Mouse (Mus musculus) cortical plate, adult 2 months (tissue): ENCODE results near the gene Dpy19l3. TPM values are rescaled to one million over a fixed set of nuclear protein-coding genes. Genes with fewer than 3 reads are reported as not detected.

Experiments
- H3K27ac ChIP-seq: fragments of 200-500 bp; 2 replicates; pipeline ENCODE4 v1.5.1; 2012; ENCODE audit warnings: low read length, control low read depth, inconsistent platforms; ENCODE audit not compliant: insufficient read depth
- H3K4me1 ChIP-seq: fragments of 200-500 bp; 2 replicates; pipeline ENCODE4 v1.6.1; 2011; ENCODE audit warnings: low read length; ENCODE audit not compliant: control insufficient read depth, insufficient read depth
- H3K4me3 ChIP-seq: fragments of 200-500 bp; 2 replicates; pipeline ENCODE4 v1.5.1; 2011; ENCODE audit warnings: mild to moderate bottlenecking, low read length, control low read depth; ENCODE audit not compliant: insufficient read depth
- CTCF ChIP-seq: fragments of 200-500 bp; IDR thresholded peaks from 2 replicates; pipeline ENCODE4 v1.5.1; 2011; ENCODE audit warnings: mild to moderate bottlenecking, control low read depth, low read length; ENCODE audit not compliant: insufficient read depth; ENCODE audit errors: extremely low read depth
- POLR2A ChIP-seq: fragments of 200-500 bp; IDR thresholded peaks from 2 replicates; pipeline ENCODE4 v1.6.1; 2011; ENCODE audit warnings: mild to moderate bottlenecking, low read length, control low read depth; ENCODE audit not compliant: insufficient read depth; ENCODE audit errors: extremely low read depth
- polyA plus RNA-seq: library from polyadenylated mRNA; depleted of rRNA; stranded (reverse); fragments of >200 nt; gene quantifications from 2 replicates; pipeline ENCODE4 v1.2.3, GENCODE M21; 2012; rRNA removed

Dpy19l3 gene
- polyA plus RNA-seq, result 20.8 and 21.3 TPM in 2 replicates

DNA sequence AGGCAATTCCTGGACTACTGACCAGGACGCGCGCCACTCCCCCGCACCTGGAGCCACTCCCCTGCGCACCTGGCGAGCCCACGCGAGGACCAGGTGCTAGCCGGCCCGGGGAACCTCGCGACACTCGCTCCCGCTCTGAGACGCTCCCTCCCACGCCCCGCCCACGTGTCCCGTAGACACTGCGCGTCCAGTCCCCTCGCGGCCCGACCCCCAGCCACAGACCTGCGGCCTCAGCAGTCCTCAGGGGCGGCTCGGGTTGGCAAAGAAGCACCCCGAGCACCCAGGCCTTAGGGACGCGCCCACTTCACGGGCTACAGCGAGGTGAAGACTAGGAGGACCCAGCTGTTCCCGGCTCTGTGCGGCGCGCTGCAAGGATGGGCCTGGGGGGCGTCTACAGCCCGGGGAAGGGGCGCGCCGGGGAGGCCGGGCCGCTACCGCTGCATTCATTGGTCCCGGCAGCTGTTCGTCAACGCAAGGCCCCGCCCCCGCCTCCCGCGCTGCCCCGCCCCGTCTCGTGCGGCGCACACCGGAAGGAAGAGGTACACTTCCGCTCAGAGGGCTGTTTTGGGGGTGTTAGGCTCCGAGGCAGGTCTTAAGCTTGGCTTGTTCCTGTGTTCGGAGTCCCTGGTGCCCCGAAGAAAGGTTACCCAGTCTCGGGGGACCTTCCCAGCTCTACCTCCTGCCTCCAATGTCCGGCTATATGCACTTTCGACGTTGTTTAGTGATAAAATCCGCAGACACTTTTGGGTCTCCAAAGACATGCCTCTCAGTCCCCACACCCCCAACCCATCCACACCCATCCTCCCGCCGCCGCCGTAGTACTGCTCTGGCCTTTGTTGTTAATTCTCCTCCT lies at the start of gene Dpy19l3:
TSS of gene Dpy19l3 (minus strand) at position 422 of the 853 bp plus-strand sequence.
- no peaks in the 10 kb centered on the region for H3K4me1 ChIP-seq
- H3K4me3 ChIP-seq, result peak within 1 kb of the TSS; percentile 70
- peak; percentile 54; the same call in 1 of the 2 replicates for TF ChIP-seq POLR2A
- no peak for TF ChIP-seq CTCF
- H3K27ac ChIP-seq, result peak within 1 kb of the TSS; percentile 32; the same call in 1 of the 2 replicates

DNA sequence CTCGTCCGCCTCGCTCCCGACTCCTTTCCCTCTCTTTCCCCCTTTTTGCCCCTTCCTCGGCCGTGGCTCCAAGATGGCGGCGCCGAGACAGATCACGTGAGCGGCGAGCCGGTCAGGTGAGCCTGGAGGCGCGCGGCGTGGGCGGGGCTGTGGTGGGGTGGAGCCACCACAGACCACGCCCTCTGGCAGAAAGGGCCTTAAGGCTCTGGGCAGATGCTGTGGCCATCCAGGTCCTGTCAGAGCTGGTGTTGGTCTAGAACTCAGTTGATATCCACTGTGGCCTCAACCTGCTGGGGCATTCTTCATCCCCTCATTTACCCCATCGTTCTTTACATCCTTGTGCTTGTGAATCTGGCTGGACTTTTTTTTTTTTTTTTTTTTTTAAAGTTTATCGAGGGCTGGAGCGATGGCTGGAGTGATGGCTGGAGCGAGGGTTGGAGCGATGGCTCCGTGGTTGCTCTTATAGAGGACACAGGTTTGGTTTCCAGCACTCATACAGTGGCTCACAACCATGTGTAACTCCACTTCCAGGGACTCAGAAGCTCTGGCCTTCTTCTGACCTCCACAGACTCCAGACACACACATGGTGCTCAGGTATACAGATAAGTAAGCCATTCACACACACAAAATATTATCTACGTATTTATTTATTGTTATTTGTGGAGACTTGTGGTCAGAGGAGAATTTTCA lies 48.8 kb upstream of the Dpy19l3 start, which contains the start of gene Zfp507:
TSS of gene Zfp507 (minus strand) at position 98 of the 690 bp plus-strand sequence.
- peak within 1 kb of the TSS; percentile 85 for H3K27ac ChIP-seq
- H3K4me1 ChIP-seq, result peaks cover 1% of the 10 kb centered on the region; the same call in 1 of the 2 replicates
- peak within 1 kb of the TSS; percentile 86 for H3K4me3 ChIP-seq
- 0 out of 2 replicates have a peak, but pooled peaks have one; percentile 34 for TF ChIP-seq POLR2A
- TF ChIP-seq CTCF, result no peak

DNA sequence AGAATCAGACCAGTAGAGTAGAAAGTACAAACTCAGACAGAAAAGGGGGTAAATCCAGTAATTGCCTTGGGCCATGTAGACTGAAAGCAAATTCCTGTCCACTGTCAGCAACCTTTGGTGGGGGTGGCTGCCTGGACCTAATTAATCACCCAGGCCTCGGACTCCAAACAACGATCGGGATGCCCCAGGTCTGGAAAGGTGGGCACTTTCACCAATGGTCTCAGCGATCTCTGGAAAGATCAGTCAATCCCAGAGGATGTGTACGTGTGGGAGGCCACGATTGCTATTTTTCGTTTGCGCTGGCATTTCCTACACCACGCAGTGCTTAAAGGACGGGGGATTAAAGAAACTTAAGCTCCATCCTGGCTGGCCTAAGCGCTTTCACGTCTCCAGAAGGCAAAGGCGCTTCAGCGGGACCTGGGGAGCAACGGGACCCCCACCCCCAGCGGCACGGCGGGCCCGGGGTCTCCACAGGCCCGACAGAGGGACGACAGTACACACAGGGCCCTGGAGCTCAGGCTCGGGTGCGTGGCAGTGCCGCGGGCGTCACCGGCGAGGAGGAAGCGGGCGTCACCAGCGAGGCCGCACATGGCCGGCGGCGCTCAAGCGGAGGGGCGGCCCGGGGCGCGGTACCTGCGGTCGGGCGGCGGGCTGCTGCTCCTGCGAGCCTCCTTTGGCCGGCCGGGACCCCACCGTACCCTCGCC lies 48.1 kb upstream of the Dpy19l3 start:
- H3K4me1 ChIP-seq, result peaks cover 2% of the 10 kb centered on the region; the same call in 1 of the 2 replicates
- TF ChIP-seq CTCF (no peak), POLR2A (no peak)
- H3K4me3 ChIP-seq, result peak overlapping the region; percentile 86
- H3K27ac ChIP-seq, result peak overlapping the region; percentile 85

DNA sequence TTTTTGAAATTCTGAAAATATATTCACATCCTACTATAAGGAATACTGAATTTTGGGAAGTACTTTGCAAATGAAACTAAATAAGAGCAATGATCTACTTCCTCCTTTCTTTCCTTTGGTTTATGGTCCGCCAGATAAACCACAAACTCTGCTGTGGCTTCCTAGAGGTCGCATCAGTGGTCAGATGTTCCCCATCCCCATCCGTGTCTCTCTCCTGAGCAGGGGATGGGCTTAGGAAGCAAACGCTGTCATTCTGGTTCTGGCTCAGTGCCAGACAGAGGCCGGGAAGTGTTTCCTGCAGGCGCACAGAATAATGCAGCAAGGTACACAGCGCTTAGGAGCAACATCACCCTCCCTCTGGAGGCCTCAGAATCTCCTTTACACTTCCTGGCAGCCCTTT lies 41.9 kb upstream of the Dpy19l3 start:
- no peak overlapping the region for H3K27ac ChIP-seq
- TF ChIP-seq CTCF, result no peak
- no peak for TF ChIP-seq POLR2A
- peaks cover 8% of the 10 kb centered on the region; the same call in 1 of the 2 replicates for H3K4me1 ChIP-seq
- no peak overlapping the region for H3K4me3 ChIP-seq

DNA sequence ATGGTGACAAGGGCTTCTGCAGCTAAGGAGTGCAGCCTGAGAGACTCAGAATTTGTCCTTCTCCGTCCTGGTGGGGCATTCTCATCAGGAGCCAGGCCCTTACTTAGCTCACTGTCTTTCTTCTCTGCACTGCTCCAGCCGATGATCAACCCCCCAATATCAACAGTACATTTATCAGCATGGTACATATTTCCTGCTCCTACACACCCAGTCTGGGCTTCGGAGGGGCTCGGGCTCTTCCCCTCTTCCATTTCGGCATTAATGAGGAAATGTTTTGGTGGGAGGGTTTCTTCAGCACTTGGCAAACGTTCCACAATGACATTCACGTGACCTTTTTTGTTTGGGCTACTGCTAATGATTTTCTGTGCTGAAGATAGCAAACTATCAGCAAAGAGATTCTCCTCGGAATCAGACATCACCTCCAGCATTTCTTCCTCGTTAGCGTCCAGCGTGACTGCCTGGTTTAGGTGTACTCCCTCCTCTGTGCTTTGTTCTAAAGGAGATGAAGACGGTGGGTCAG lies 40.0 kb upstream of the Dpy19l3 start:
- TF ChIP-seq POLR2A (no peak), CTCF (no peak)
- Histone ChIP-seq H3K4me1 (peaks cover 8% of the 10 kb centered on the region; the same call in 1 of the 2 replicates), H3K27ac (no peak overlapping the region), H3K4me3 (no peak overlapping the region)

DNA sequence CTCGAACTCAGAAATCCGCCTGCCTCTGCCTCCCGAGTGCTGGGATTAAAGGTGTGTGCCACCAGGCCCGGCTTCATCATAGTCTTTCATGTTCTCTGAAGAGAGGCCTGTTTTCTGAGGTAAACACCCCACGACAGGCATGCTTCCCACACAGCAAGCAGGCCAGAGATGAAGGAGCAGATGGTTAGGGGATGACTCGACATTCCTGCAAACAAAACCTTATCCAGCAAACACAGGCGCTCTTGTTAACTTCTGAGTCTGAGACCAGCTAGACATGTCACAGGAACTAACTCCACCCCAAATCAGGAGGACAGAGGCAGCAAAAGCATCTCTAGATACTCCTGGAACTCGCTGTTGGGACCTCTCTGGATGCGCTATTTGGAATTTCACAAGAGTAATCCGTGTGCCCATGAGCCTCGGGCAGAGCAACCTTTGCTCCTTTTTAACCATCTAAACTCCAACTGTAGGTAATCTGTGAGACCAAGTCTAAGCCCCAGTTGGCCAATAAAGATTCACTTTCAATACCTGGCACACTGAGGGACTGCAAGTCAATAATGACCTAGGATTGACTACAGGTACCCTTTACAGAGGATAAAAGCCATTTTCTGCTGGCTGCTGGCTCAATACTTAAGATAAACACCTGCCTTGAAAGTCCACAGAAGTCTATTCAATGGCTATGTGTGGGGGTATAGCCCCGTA lies 38.0 kb upstream of the Dpy19l3 start:
- TF ChIP-seq CTCF (no peak), POLR2A (no peak)
- Histone ChIP-seq H3K27ac (no peak overlapping the region), H3K4me1 (peaks cover 7% of the 10 kb centered on the region; the same call in 1 of the 2 replicates), H3K4me3 (no peak overlapping the region)

DNA sequence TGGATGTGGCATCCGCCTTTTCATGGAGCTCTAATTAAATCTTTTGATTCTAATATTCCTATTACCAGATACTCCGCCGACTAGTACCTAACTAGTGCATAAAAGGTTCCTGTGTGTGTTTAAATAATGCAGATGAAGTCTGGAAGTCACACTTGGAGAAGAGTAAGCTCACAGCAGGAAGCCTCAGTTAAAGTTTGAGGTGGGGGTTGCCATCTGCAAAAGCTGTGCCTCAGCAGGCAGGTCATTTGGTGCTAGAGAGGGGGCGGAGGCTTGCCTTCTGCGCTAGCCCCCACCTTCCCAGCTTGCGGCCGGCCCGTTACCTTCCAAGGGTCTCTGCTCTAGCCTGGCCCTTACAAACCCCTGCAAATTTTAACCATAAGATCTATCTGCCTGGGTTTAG lies 36.7 kb upstream of the Dpy19l3 start:
- no peak overlapping the region for H3K4me3 ChIP-seq
- H3K27ac ChIP-seq, result no peak overlapping the region
- H3K4me1 ChIP-seq, result peaks cover 5% of the 10 kb centered on the region; the same call in 1 of the 2 replicates
- TF ChIP-seq CTCF, result no peak
- TF ChIP-seq POLR2A, result no peak

DNA sequence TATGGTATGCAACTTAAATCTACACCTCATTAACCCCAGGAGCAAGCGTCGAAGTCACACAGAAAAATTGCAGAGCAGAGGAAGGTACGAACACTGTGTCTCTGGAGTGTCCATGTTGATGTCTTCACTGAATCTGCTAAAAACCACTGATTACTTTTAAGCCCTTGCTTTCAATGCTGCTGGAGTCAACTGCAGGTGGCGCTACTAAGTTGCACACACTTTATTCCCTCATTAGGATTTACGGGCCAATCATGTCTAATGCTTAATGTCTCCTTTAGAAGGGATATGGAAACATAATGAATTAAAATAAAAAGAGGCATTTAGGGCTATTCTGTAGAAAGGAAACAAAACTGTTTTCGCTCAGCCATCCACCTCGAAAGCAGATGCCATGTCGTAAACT lies 35.9 kb upstream of the Dpy19l3 start:
- Histone ChIP-seq H3K4me3 (no peak overlapping the region), H3K27ac (no peak overlapping the region), H3K4me1 (peaks cover 5% of the 10 kb centered on the region; the same call in 1 of the 2 replicates)
- TF ChIP-seq POLR2A (no peak), CTCF (peak; percentile 28; the same call in 1 of the 2 replicates)
